Mouse (Mus musculus): Measurements from ENCODE around the gene Mllt1. TPM values are rescaled to one million over a fixed set of nuclear protein-coding genes. Genes with fewer than 3 reads are reported as not detected.

The Mllt1 gene
- polyA plus RNA-seq, 1 experiment from 2014 or later = 53.2 TPM

DNA sequence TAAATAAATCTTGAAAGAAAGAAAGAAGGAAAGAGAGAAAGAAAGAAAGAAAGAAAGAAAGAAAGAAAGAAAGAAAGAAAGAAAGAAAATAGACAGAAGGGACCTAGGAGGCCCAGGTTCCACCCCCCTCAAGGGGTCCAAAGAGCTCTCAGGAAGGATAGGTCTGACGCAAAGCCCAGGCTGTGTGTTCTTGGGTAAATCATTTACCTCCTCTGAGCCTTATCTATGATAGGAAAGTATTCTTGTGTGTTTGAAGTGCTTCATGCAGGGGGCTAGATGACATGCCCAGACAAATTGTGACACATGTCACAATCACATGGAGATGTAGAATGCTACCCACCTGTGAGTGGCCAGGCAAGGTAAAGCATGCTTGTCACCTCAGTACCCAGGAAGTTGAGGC, 17.4 kb upstream of the Mllt1 start:
- Histone ChIP-seq H3K27me3 (ENCODE audit: control insufficient read depth, insufficient read depth, low read length) (no peaks in the 10 kb centered on the region), H3K4me1 (replicated peaks; ENCODE audit: control insufficient read depth, insufficient read depth, low read length) (no peaks in the 10 kb centered on the region), H3K36me3 (replicated peaks; ENCODE audit: control insufficient read depth, insufficient read depth) (no peaks in the 10 kb centered on the region), H3K9ac (no peak overlapping the region), H3K9me3 (ENCODE audit: control insufficient read depth, low read length) (no peaks in the 10 kb centered on the region), H3K4me2 (replicated peaks) (no peak overlapping the region), H3K4me3 (replicated peaks; ENCODE audit: low read length) (no peak overlapping the region), H3K27ac (no peak overlapping the region)
- no peak for DNase-seq (ENCODE audit: low spot score)
- no peak for ATAC-seq (ENCODE audit: low FRiP score)
- WGBS = 87% methylated on average over 1 of the region's 1 CpGs

GRCm38 (mm10) chr17:56950915-56951314, 15.7 kb upstream of the Mllt1 start:
- H3K27ac ChIP-seq = no peak overlapping the region
- H3K4me2 ChIP-seq (replicated peaks) = no peak overlapping the region
- H3K4me1 ChIP-seq (replicated peaks; ENCODE audit: control insufficient read depth, insufficient read depth, low read length) = no peaks in the 10 kb centered on the region
- no peaks in the 10 kb centered on the region for H3K36me3 ChIP-seq (replicated peaks; ENCODE audit: control insufficient read depth, insufficient read depth)
- no peak for ATAC-seq (ENCODE audit: low FRiP score)
- H3K9ac ChIP-seq = no peak overlapping the region
- 14% methylated on average over 3 of the region's 3 CpGs for WGBS
- H3K27me3 ChIP-seq (ENCODE audit: control insufficient read depth, insufficient read depth, low read length) = no peaks in the 10 kb centered on the region
- DNase-seq (ENCODE audit: low spot score) = peak; percentile 28
- H3K4me3 ChIP-seq (replicated peaks; ENCODE audit: low read length) = no peak overlapping the region
- H3K9me3 ChIP-seq (ENCODE audit: control insufficient read depth, low read length) = no peaks in the 10 kb centered on the region

GRCm38 (mm10) chr17:56938751-56939150, 3.5 kb upstream of the Mllt1 start:
- no peak overlapping the region for H3K4me3 ChIP-seq (replicated peaks; ENCODE audit: low read length)
- 87% methylated on average over 4 of the region's 4 CpGs for WGBS
- H3K27me3 ChIP-seq (ENCODE audit: control insufficient read depth, insufficient read depth, low read length) = no peaks in the 10 kb centered on the region
- no peaks in the 10 kb centered on the region for H3K36me3 ChIP-seq (replicated peaks; ENCODE audit: control insufficient read depth, insufficient read depth)
- H3K4me1 ChIP-seq (replicated peaks; ENCODE audit: control insufficient read depth, insufficient read depth, low read length) = peaks cover 9% of the 10 kb centered on the region
- ATAC-seq (ENCODE audit: low FRiP score) (no peak), DNase-seq (ENCODE audit: low spot score) (no peak)
- peaks cover 13% of the 10 kb centered on the region; the same call in 1 of the 2 replicates for H3K9me3 ChIP-seq (ENCODE audit: control insufficient read depth, low read length)
- no peak overlapping the region for H3K9ac ChIP-seq
- H3K4me2 ChIP-seq (replicated peaks) = no peak overlapping the region
- no peak overlapping the region for H3K27ac ChIP-seq

GRCm38 (mm10) chr17:56936731-56937130, 1.5 kb upstream of the Mllt1 start:
- no peak for ATAC-seq (ENCODE audit: low FRiP score)
- H3K4me2 ChIP-seq (replicated peaks) = no peak overlapping the region
- no peak overlapping the region for H3K9ac ChIP-seq
- H3K36me3 ChIP-seq (replicated peaks; ENCODE audit: control insufficient read depth, insufficient read depth) = no peaks in the 10 kb centered on the region
- H3K4me1 ChIP-seq (replicated peaks; ENCODE audit: control insufficient read depth, insufficient read depth, low read length) = peaks cover 29% of the 10 kb centered on the region
- WGBS = 92% methylated on average over 7 of the region's 7 CpGs
- no peaks in the 10 kb centered on the region for H3K27me3 ChIP-seq (ENCODE audit: control insufficient read depth, insufficient read depth, low read length)
- no peak for DNase-seq (ENCODE audit: low spot score)
- no peak overlapping the region for H3K4me3 ChIP-seq (replicated peaks; ENCODE audit: low read length)
- peaks cover 9% of the 10 kb centered on the region; the same call in 1 of the 2 replicates for H3K9me3 ChIP-seq (ENCODE audit: control insufficient read depth, low read length)
- H3K27ac ChIP-seq = no peak overlapping the region

GRCm38 (mm10) chr17:56934545-56935330, 477 bp downstream of the Mllt1 start:
- H3K4me2 ChIP-seq (replicated peaks) = peak overlapping the region; percentile 97
- ATAC-seq (ENCODE audit: low FRiP score) (peak; percentile 24), DNase-seq (ENCODE audit: low spot score) (peak; percentile 33)
- H3K36me3 ChIP-seq (replicated peaks; ENCODE audit: control insufficient read depth, insufficient read depth) = no peaks in the 10 kb centered on the region
- peak overlapping the region; percentile 98 for H3K9ac ChIP-seq
- H3K9me3 ChIP-seq (ENCODE audit: control insufficient read depth, low read length) = no peaks in the 10 kb centered on the region
- H3K27me3 ChIP-seq (ENCODE audit: control insufficient read depth, insufficient read depth, low read length) = no peaks in the 10 kb centered on the region
- peak overlapping the region; percentile 84 for H3K27ac ChIP-seq
- 1% methylated on average over 40 of the region's 45 CpGs for WGBS
- peak overlapping the region; percentile 95 for H3K4me3 ChIP-seq (replicated peaks; ENCODE audit: low read length)
- peaks cover 40% of the 10 kb centered on the region for H3K4me1 ChIP-seq (replicated peaks; ENCODE audit: control insufficient read depth, insufficient read depth, low read length)

- Histone ChIP-seq H3K4me3 (replicated peaks; ENCODE audit: low read length) (0 out of 2 replicates have a peak overlapping the region, but pooled peaks have one; percentile 95), H3K9me3 (ENCODE audit: control insufficient read depth, low read length) (no peaks in the 10 kb centered on the region), H3K27me3 (ENCODE audit: control insufficient read depth, insufficient read depth, low read length) (no peaks in the 10 kb centered on the region), H3K27ac (no peak overlapping the region), H3K9ac (0 out of 2 replicates have a peak overlapping the region, but pooled peaks have one; percentile 98), H3K36me3 (replicated peaks; ENCODE audit: control insufficient read depth, insufficient read depth) (no peaks in the 10 kb centered on the region), H3K4me2 (replicated peaks) (peak overlapping the region; percentile 97), H3K4me1 (replicated peaks; ENCODE audit: control insufficient read depth, insufficient read depth, low read length) (peaks cover 40% of the 10 kb centered on the region)
- no peak for ATAC-seq (ENCODE audit: low FRiP score)
- WGBS = 90% methylated on average over 2 of the region's 2 CpGs
- DNase-seq (ENCODE audit: low spot score) = no peak
Measured at GRCm38 (mm10) chr17:56933395-56933794, 1.8 kb downstream of the Mllt1 start.

DNA sequence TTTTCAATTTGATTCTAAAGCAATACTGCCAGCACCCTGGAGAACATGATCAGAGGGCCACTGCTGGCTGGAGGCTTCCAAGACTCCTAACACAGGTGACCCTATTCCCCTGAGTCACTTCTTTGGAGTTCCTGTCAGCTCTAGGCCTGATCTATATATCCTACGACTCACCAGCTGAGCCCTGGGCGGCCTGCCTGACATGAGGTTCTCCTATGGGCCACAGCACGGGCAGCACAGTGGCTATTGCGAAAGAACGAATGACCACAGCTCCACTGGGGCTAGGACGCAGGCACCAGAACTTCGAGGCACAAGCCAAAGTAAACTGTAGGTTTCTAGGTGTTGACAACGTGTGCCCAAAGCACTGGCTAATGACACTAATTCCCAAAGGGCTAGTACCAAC, 5.2 kb downstream of the Mllt1 start:
- H3K36me3 ChIP-seq (replicated peaks; ENCODE audit: control insufficient read depth, insufficient read depth) = peaks cover 17% of the 10 kb centered on the region; the same call in 1 of the 2 replicates
- no peak overlapping the region for H3K4me3 ChIP-seq (replicated peaks; ENCODE audit: low read length)
- ATAC-seq (ENCODE audit: low FRiP score) (no peak), DNase-seq (ENCODE audit: low spot score) (no peak)
- H3K4me1 ChIP-seq (replicated peaks; ENCODE audit: control insufficient read depth, insufficient read depth, low read length) = peaks cover 40% of the 10 kb centered on the region
- H3K27me3 ChIP-seq (ENCODE audit: control insufficient read depth, insufficient read depth, low read length) = no peaks in the 10 kb centered on the region
- 92% methylated on average over 8 of the region's 8 CpGs for WGBS
- no peak overlapping the region for H3K27ac ChIP-seq
- H3K9me3 ChIP-seq (ENCODE audit: control insufficient read depth, low read length) = no peaks in the 10 kb centered on the region
- H3K9ac ChIP-seq = no peak overlapping the region
- H3K4me2 ChIP-seq (replicated peaks) = no peak overlapping the region

DNA sequence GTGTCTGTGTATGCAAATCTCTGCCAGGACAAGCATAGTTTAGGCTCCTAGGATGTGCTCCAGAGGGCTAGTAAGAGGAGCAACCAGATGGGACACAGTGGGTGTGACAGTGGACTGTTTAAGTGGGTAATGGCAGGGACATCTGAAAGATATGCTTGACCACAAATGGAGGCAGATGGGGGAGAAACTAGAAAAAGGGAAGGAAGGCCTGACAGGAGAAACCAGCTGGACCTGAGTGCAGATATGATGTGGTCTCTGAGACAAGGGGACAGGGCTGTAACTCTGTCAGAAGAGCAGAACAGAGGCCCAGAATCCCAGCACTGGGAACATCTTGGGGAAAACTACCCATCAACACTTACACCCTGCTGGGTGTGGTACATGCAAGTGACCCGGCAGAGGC, 5.7 kb downstream of the Mllt1 start:
- Histone ChIP-seq H3K27me3 (ENCODE audit: control insufficient read depth, insufficient read depth, low read length) (no peaks in the 10 kb centered on the region), H3K36me3 (replicated peaks; ENCODE audit: control insufficient read depth, insufficient read depth) (peaks cover 22% of the 10 kb centered on the region), H3K27ac (no peak overlapping the region), H3K4me2 (replicated peaks) (no peak overlapping the region), H3K9me3 (ENCODE audit: control insufficient read depth, low read length) (no peaks in the 10 kb centered on the region), H3K4me1 (replicated peaks; ENCODE audit: control insufficient read depth, insufficient read depth, low read length) (peaks cover 39% of the 10 kb centered on the region), H3K9ac (no peak overlapping the region), H3K4me3 (replicated peaks; ENCODE audit: low read length) (no peak overlapping the region)
- no peak for ATAC-seq (ENCODE audit: low FRiP score)
- WGBS = 91% methylated on average over 1 of the region's 1 CpGs
- DNase-seq (ENCODE audit: low spot score) = no peak

- Histone ChIP-seq H3K27ac (no peak overlapping the region), H3K4me2 (replicated peaks) (no peak overlapping the region), H3K27me3 (ENCODE audit: control insufficient read depth, insufficient read depth, low read length) (no peaks in the 10 kb centered on the region), H3K4me1 (replicated peaks; ENCODE audit: control insufficient read depth, insufficient read depth, low read length) (peaks cover 35% of the 10 kb centered on the region), H3K9ac (no peak overlapping the region), H3K4me3 (replicated peaks; ENCODE audit: low read length) (no peak overlapping the region), H3K9me3 (ENCODE audit: control insufficient read depth, low read length) (no peaks in the 10 kb centered on the region), H3K36me3 (replicated peaks; ENCODE audit: control insufficient read depth, insufficient read depth) (peaks cover 27% of the 10 kb centered on the region)
- DNase-seq (ENCODE audit: low spot score) = no peak
- no peak for ATAC-seq (ENCODE audit: low FRiP score)
Measured at GRCm38 (mm10) chr17:56929101-56929500, 6.1 kb downstream of the Mllt1 start.
